Mouse (Mus musculus): ENCODE results near the gene Pspn.

Pspn gene

GRCm38 (mm10) chr17:56995046-56995445 is 4.8 kb downstream of the Pspn start:
- no peak for DNase-seq

- no peak for DNase-seq
Measured at GRCm38 (mm10) chr17:56990966-56991365, 8.9 kb downstream of the Pspn start.

- peak; percentile 97 for DNase-seq
Measured at GRCm38 (mm10) chr17:56990115-56990746, 9.6 kb downstream of the Pspn start, which contains the start of gene Clpp. Gene Clpp (plus strand): TSS chr17:56990305.

GRCm38 (mm10) chr17:56989467-56990114 is 10.2 kb downstream of the Pspn start:
- DNase-seq, result peak; percentile 89

- no peak for DNase-seq
Measured at GRCm38 (mm10) chr17:56988921-56989430, 10.8 kb downstream of the Pspn start.

GRCm38 (mm10) chr17:56988441-56988840 is 11.4 kb downstream of the Pspn start:
- DNase-seq, result no peak

- DNase-seq, result no peak
Measured at GRCm38 (mm10) chr17:56986105-56986805, 13.6 kb downstream of the Pspn start.

GRCm38 (mm10) chr17:56985656-56986055 is 14.2 kb downstream of the Pspn start:
- no peak for DNase-seq

- no peak for DNase-seq
Measured at GRCm38 (mm10) chr17:56984886-56985285, 14.9 kb downstream of the Pspn start.

GRCm38 (mm10) chr17:56982013-56982412 is 17.8 kb downstream of the Pspn start, which contains the start of gene Acer1:
Gene Acer1 (minus strand): TSS chr17:56982126.
- DNase-seq, result no peak

- DNase-seq, result no peak
Measured at GRCm38 (mm10) chr17:56981049-56981448, 18.8 kb downstream of the Pspn start.

- DNase-seq, result no peak
Measured at GRCm38 (mm10) chr17:56979524-56979923, 20.3 kb downstream of the Pspn start.

- DNase-seq, result no peak
Measured at GRCm38 (mm10) chr17:56976531-56977390, 23.1 kb downstream of the Pspn start.

GRCm38 (mm10) chr17:56975391-56975790 is 24.4 kb downstream of the Pspn start:
- DNase-seq, result no peak

- no peak for DNase-seq
Measured at GRCm38 (mm10) chr17:56974708-56975240, 25.0 kb downstream of the Pspn start.

- no peak for DNase-seq
Measured at GRCm38 (mm10) chr17:56973956-56974707, 25.7 kb downstream of the Pspn start.

GRCm38 (mm10) chr17:56970081-56970480 is 29.7 kb downstream of the Pspn start:
- no peak for DNase-seq

- DNase-seq, result no peak
Measured at GRCm38 (mm10) chr17:56969321-56969720, 30.5 kb downstream of the Pspn start.

GRCm38 (mm10) chr17:56963646-56964045 is 36.2 kb downstream of the Pspn start:
- no peak for DNase-seq

GRCm38 (mm10) chr17:56962642-56963405 is 37.0 kb downstream of the Pspn start:
- no peak for DNase-seq

GRCm38 (mm10) chr17:56961880-56962279 is 37.9 kb downstream of the Pspn start:
- no peak for DNase-seq

Data from layer of hippocampus, adult 9-11 months (tissue).